Mouse (Mus musculus) midbrain, embryonic 12.5 days (tissue): ENCODE data around the gene Camkmt. TPM values are rescaled to one million over a fixed set of nuclear protein-coding genes. Genes with fewer than 3 reads are reported as not detected.

Source experiments
- ATAC-seq: fragments of 200-750 bp; cut with Nextera tagmentation; 2 replicates; pipeline ENCODE4 v1.8.0; 2017; ENCODE audit warnings: low read depth, moderate TSS enrichment, moderate library complexity; ENCODE audit not compliant: low FRiP score
- H3K27ac ChIP-seq: fragments of 300-500 bp; sonication (generic); replicated peaks from 2 replicates; pipeline ENCODE4 v1.5.1; 2016; ENCODE audit warnings: mild to moderate bottlenecking
- H3K27me3 ChIP-seq: fragments of 300-500 bp; sonication (generic); 2 replicates; pipeline ENCODE4 v1.6.1; 2016; ENCODE audit warnings: mild to moderate bottlenecking
- H3K36me3 ChIP-seq: fragments of 300-500 bp; sonication (generic); 2 replicates; pipeline ENCODE4 v1.6.1; 2016
- H3K4me1 ChIP-seq: fragments of 300-500 bp; sonication (generic); 2 replicates; pipeline ENCODE4 v1.6.1; 2016
- H3K4me2 ChIP-seq: fragments of 300-500 bp; sonication (generic); replicated peaks from 2 replicates; pipeline ENCODE4 v1.6.1; 2016; ENCODE audit warnings: mild to moderate bottlenecking, moderate library complexity
- H3K4me3 ChIP-seq: fragments of 300-500 bp; sonication (generic); 2 replicates; pipeline ENCODE4 v1.5.1; 2016; ENCODE audit warnings: mild to moderate bottlenecking
- H3K9ac ChIP-seq: fragments of 300-500 bp; sonication (generic); replicated peaks from 2 replicates; pipeline ENCODE4 v1.6.1; 2016; ENCODE audit warnings: mild to moderate bottlenecking, moderate library complexity
- H3K9me3 ChIP-seq: fragments of 300-500 bp; sonication (generic); 2 replicates; pipeline ENCODE4 v1.6.1; 2016; ENCODE audit warnings: mild to moderate bottlenecking
- WGBS: fragments of 180-500 bp; shearing (Covaris S2); methylation state at CpG from one replicate; pipeline ENCODE4 v1.1.7; 2016; 5-methylcytosine and 5-hydroxymethylcytosine counted together
- polyA plus RNA-seq: library from polyadenylated mRNA; unstranded; fragments of >200 nt; fragmentation: Nextera tagmentation; extraction: Ambion mirVana; gene quantifications from 2 replicates; pipeline ENCODE4 v1.2.1, GENCODE M21; 2016

Gene Camkmt
- polyA plus RNA-seq, 1 experiment from 2014 or later = 15.3 TPM

- Histone ChIP-seq H3K4me3 (peak overlapping the region; percentile 9; the same call in 1 of the 2 replicates), H3K27ac (peak overlapping the region; percentile 56; the same call in 1 of the 2 replicates), H3K9ac (no peak overlapping the region), H3K36me3 (no peaks in the 10 kb centered on the region), H3K4me2 (peak overlapping the region; percentile 44), H3K27me3 (peaks cover 11% of the 10 kb centered on the region), H3K4me1 (peaks cover 18% of the 10 kb centered on the region), H3K9me3 (no peaks in the 10 kb centered on the region)
- WGBS = 23% methylated on average over 11 of the region's 11 CpGs
- no peak for ATAC-seq
Measured at GRCm38 (mm10) chr17:85257348-85257747, 167.0 kb downstream of the Camkmt start.

GRCm38 (mm10) chr17:85258703-85259341, 168.5 kb downstream of the Camkmt start:
- Histone ChIP-seq H3K4me2 (no peak overlapping the region), H3K4me3 (no peak overlapping the region), H3K9me3 (no peaks in the 10 kb centered on the region), H3K4me1 (peaks cover 18% of the 10 kb centered on the region), H3K9ac (no peak overlapping the region), H3K36me3 (no peaks in the 10 kb centered on the region), H3K27me3 (peaks cover 23% of the 10 kb centered on the region), H3K27ac (peak overlapping the region; percentile 73)
- 69% methylated on average over 13 of the region's 13 CpGs for WGBS
- ATAC-seq = peak; percentile 64; the same call in 1 of the 2 replicates

DNA sequence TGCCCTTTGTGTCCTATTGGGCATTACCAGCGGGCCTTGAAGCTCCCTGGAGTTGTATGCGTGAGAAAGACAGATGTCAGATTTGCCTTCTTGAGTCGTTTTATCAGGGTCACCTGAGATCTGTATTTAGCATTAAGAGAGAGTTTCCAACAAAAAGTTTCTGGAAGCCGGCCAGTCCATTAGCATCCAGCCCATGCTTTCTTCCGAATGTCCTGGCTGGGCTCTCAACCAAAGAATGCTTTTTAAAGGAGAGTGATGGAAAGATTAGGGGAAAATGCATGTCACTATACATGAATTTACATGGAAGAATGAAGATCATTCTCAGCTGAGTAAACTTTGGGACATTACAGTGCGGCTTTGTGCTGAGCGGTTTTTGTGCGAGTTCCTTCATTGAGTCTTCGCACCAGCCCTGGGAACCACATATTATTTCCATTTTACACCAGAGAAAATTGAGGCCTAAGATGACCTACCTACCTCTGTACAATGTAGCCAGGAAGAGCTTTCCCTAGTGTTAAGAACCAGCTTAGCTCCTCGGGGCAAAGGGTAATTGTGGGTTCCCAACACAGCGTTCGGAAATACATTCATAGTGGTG, 176.6 kb downstream of the Camkmt start:
- Histone ChIP-seq H3K9ac (no peak overlapping the region), H3K9me3 (no peaks in the 10 kb centered on the region), H3K36me3 (no peaks in the 10 kb centered on the region), H3K4me1 (peaks cover 6% of the 10 kb centered on the region; the same call in 1 of the 2 replicates), H3K4me3 (no peak overlapping the region), H3K27me3 (peaks cover 17% of the 10 kb centered on the region), H3K27ac (no peak overlapping the region), H3K4me2 (no peak overlapping the region)
- 75% methylated on average over 12 of the region's 12 CpGs for WGBS
- no peak for ATAC-seq

DNA sequence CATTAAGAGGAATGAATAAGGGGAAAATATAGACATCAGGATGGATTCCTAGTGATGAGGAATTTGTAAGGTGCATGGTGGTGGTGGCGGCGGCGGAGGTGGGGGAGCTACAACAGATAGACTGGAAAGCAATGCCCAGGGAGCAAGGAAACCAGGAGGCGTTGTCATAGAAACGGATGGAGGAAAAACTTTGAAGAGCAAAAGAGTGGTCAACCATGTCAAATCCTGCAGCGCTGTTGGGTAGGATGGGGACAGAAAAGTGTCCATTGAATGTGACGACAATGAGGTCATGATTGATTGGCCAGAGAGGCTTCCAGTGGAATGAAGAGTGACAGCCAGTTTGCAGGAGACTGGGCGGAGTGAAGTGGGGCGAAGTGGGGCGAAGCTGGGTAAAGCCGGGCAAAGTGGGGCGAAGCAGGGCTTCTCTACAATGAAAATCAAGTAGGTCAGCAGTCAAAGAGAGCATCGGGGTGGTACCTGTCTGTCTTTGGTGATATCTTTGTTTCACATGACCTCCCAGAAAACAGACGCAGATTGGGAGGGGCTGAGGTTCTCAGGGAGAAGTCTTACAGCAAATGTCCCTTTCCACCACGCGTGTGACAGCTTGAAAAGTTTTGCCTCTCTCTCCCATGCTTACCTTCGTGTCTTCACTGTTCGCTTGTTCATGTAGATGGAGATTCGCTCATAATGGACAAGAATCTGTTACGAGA, 181.3 kb downstream of the Camkmt start:
- Histone ChIP-seq H3K27ac (no peak overlapping the region), H3K27me3 (peaks cover 29% of the 10 kb centered on the region), H3K4me2 (peak overlapping the region; percentile 25), H3K4me3 (no peak overlapping the region), H3K36me3 (no peaks in the 10 kb centered on the region), H3K9ac (no peak overlapping the region), H3K9me3 (no peaks in the 10 kb centered on the region), H3K4me1 (peaks cover 6% of the 10 kb centered on the region; the same call in 1 of the 2 replicates)
- WGBS = 44% methylated on average over 20 of the region's 20 CpGs
- ATAC-seq = no peak

DNA sequence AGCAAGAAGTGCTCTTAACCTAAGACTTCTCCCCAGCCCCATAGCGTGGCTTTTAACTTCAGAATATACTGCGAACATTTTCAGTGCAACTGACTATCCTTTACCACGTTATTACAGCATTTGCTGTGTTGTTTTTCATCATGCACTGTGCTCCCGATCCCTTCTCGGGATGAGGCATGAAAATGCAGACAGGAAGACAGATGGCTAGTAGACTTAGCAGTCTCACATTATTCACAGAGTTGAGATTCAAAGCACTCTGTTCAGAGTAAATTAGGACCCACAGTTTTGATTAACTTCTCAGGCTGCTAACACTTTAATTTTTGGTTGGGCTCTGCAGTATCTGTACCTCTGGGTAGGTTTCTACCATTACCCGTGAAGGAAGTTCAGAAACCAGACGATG, 189.4 kb downstream of the Camkmt start:
- ATAC-seq = no peak
- WGBS = 91% methylated on average over 7 of the region's 7 CpGs
- Histone ChIP-seq H3K4me3 (no peak overlapping the region), H3K9ac (no peak overlapping the region), H3K4me1 (no peaks in the 10 kb centered on the region), H3K9me3 (no peaks in the 10 kb centered on the region), H3K36me3 (no peaks in the 10 kb centered on the region), H3K27ac (no peak overlapping the region), H3K4me2 (no peak overlapping the region), H3K27me3 (peaks cover 5% of the 10 kb centered on the region; the same call in 1 of the 2 replicates)

- H3K27me3 ChIP-seq = no peaks in the 10 kb centered on the region
- no peak overlapping the region for H3K4me3 ChIP-seq
- 72% methylated on average over 5 of the region's 5 CpGs for WGBS
- no peaks in the 10 kb centered on the region for H3K9me3 ChIP-seq
- no peaks in the 10 kb centered on the region for H3K4me1 ChIP-seq
- no peak overlapping the region for H3K4me2 ChIP-seq
- no peaks in the 10 kb centered on the region for H3K36me3 ChIP-seq
- no peak overlapping the region for H3K9ac ChIP-seq
- no peak for ATAC-seq
- H3K27ac ChIP-seq = no peak overlapping the region
Measured at GRCm38 (mm10) chr17:85282447-85282846, 192.1 kb downstream of the Camkmt start.

DNA sequence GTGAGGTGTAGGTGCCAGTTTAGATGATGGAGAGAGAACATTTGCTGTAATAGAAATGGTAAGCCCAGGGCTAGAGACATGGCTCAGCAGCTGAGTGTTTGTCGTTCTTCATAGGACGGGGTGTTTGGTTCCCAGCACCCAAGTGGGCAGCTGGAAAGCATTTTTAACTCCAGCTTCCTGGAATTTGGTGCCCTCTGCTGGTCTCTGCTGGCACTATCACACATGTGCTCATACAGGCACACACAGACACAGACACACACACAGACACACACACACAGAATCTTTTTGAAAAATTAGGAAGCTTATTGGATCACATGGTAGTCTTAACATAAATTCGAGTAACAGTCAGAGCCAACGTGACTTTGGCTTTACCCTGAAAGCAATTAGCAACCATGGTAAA, 200.8 kb downstream of the Camkmt start:
- Histone ChIP-seq H3K27me3 (no peaks in the 10 kb centered on the region), H3K36me3 (no peaks in the 10 kb centered on the region), H3K27ac (no peak overlapping the region), H3K9ac (no peak overlapping the region), H3K4me1 (no peaks in the 10 kb centered on the region), H3K9me3 (no peaks in the 10 kb centered on the region; the same call in 1 of the 2 replicates), H3K4me3 (no peak overlapping the region), H3K4me2 (no peak overlapping the region)
- no peak for ATAC-seq
- 95% methylated on average over 4 of the region's 4 CpGs for WGBS

GRCm38 (mm10) chr17:85291601-85292000, 201.2 kb downstream of the Camkmt start:
- ATAC-seq = no peak
- Histone ChIP-seq H3K4me1 (no peaks in the 10 kb centered on the region), H3K4me3 (no peak overlapping the region), H3K27ac (no peak overlapping the region), H3K36me3 (no peaks in the 10 kb centered on the region), H3K9me3 (no peaks in the 10 kb centered on the region; the same call in 1 of the 2 replicates), H3K4me2 (no peak overlapping the region), H3K9ac (no peak overlapping the region), H3K27me3 (no peaks in the 10 kb centered on the region)
- WGBS = 95% methylated on average over 5 of the region's 5 CpGs

DNA sequence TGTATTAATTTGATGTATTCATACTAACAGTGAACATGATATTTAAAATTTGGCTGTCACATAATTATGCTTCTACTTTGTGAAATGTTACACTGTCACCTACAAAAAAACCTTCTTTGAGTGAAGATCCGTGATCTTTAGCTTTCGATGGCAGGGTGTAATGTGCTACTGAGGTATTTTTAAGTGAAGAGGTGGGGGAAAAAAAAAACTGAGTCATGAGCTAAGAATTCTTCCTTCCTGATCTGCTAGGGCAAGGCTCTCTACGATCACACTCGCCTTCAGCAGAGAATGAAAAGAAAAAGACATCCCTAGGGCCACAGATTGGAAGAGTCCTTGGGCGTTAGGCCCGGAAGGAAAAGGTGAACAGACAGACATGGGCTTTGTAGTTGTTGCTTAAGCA, 201.9 kb downstream of the Camkmt start:
- no peak for ATAC-seq
- Histone ChIP-seq H3K36me3 (no peaks in the 10 kb centered on the region), H3K4me1 (no peaks in the 10 kb centered on the region), H3K4me3 (no peak overlapping the region), H3K27ac (no peak overlapping the region), H3K9ac (no peak overlapping the region), H3K27me3 (no peaks in the 10 kb centered on the region), H3K4me2 (no peak overlapping the region), H3K9me3 (no peaks in the 10 kb centered on the region; the same call in 1 of the 2 replicates)
- 82% methylated on average over 6 of the region's 6 CpGs for WGBS

DNA sequence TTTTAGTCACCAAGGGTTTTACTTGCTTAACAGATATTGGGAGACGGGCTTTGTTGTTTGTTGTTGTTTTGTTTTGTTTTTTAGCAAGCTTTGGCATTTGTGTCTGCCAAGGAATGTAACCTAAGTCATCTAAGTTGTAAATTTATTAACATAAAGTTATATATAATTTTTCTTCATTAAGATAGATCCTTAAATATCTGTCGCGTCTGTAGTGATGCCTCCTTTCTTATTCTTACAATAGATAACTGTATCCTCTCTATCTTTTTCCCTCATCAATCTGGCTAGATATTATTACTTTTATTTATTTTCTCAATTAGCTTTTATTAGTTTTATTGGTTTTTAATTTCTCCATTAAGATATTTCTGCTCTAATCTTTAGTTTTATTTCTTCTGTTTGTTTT, 213.3 kb downstream of the Camkmt start:
- WGBS = 93% methylated on average over 3 of the region's 3 CpGs

GRCm38 (mm10) chr17:85308566-85308965, 218.2 kb downstream of the Camkmt start:
- peaks cover under 1% of the 10 kb centered on the region; the same call in 1 of the 2 replicates for H3K9me3 ChIP-seq
- H3K9ac ChIP-seq = no peak overlapping the region
- H3K36me3 ChIP-seq = no peaks in the 10 kb centered on the region
- no peak overlapping the region for H3K4me2 ChIP-seq
- H3K4me1 ChIP-seq = peaks cover 4% of the 10 kb centered on the region
- H3K27me3 ChIP-seq = no peaks in the 10 kb centered on the region
- H3K27ac ChIP-seq = no peak overlapping the region
- no peak for ATAC-seq
- 66% methylated on average over 7 of the region's 7 CpGs for WGBS
- H3K4me3 ChIP-seq = no peak overlapping the region

More for the DNA sequence above, 213.3 kb downstream of the Camkmt start:
- 0 out of 2 replicates have a peak, but pooled peaks cover 4% of the 10 kb centered on the region for H3K27me3 ChIP-seq
- ATAC-seq = no peak
- H3K9me3 ChIP-seq = peaks cover 3% of the 10 kb centered on the region; the same call in 1 of the 2 replicates
- no peak overlapping the region for H3K27ac ChIP-seq
- H3K9ac ChIP-seq = no peak overlapping the region
- H3K4me3 ChIP-seq = no peak overlapping the region
- H3K4me2 ChIP-seq = no peak overlapping the region
- no peaks in the 10 kb centered on the region for H3K36me3 ChIP-seq
- H3K4me1 ChIP-seq = peaks cover 4% of the 10 kb centered on the region

DNA sequence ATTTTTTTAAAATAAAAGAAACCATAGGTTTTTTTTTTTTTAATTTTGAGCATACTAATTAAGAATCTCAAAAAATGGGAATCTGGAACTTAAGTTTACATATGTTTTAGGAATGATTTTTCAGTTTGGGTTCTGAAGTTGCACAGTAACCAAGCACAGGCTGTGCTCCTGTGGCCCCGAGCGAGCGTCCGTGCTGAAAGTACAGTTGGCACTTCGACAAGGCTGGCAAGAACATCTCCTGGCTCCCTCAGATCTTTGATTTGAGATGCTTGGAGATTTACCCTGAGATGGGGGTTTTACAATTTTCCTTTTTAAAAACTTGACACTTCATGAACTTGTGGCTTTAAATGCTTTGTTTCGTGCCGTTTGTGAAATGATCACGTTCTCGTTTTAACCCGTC, 218.7 kb downstream of the Camkmt start:
- 95% methylated on average over 10 of the region's 10 CpGs for WGBS
- no peaks in the 10 kb centered on the region for H3K9me3 ChIP-seq

More for the DNA sequence above, 218.7 kb downstream of the Camkmt start:
- H3K4me2 ChIP-seq = no peak overlapping the region
- H3K27me3 ChIP-seq = 0 out of 2 replicates have a peak, but pooled peaks cover 3% of the 10 kb centered on the region
- H3K4me1 ChIP-seq = peaks cover 4% of the 10 kb centered on the region
- ATAC-seq = no peak
- no peaks in the 10 kb centered on the region for H3K36me3 ChIP-seq
- H3K9ac ChIP-seq = no peak overlapping the region
- no peak overlapping the region for H3K27ac ChIP-seq
- no peak overlapping the region for H3K4me3 ChIP-seq
